ENCODE assay signal across 22 mouse cellular contexts in genomic region chr11:108118221-108118620, GRCm38 (mm10).
DNase-seq lines count a peak whose midpoint lies in the region; ATAC-seq and TF ChIP-seq lines count a peak whose summit lies in the region.
"Had no signal": no experiment of that assay in that cellular context is flagged by ENCODE, and none has a peak within 500 bp of the region (broad histone marks: within the 10 kb centered on the region; RNA-seq: fewer than 3 reads in every experiment).

No protein-coding gene starts in this region.

- H3K27ac ChIP-seq in heart, embryonic 13.5 days (replicated peaks): peak overlapping the region; percentile 40; the same call in 1 of the 2 replicates
- H3K27ac ChIP-seq in heart, embryonic 16.5 days (ENCODE audit: low read length): peak overlapping the region; percentile 65
- no peak overlapping the region for H3K27ac ChIP-seq in lung, postnatal 0 days (ENCODE audit: low read length)
- H3K27ac ChIP-seq: embryonic facial prominence, embryonic 12.5 days; embryonic facial prominence, embryonic 15.5 days; gastrocnemius, adult 2 months; heart, adult 2 months; hindbrain, embryonic 14.5 days; hindbrain, postnatal 0 days had no signal

- no peak for TF ChIP-seq POLR2A in lung, adult 2 months (IDR thresholded peaks at IDR 0.05; ENCODE audit: borderline replicate concordance, extremely low read depth, low read depth, low read length)

- H3K9me3 ChIP-seq in heart, embryonic 13.5 days: no peaks in the 10 kb centered on the region
- no peaks in the 10 kb centered on the region for H3K9me3 ChIP-seq in heart, embryonic 16.5 days (replicated peaks; ENCODE audit: control insufficient read depth, low read length)
- no peaks in the 10 kb centered on the region for H3K9me3 ChIP-seq in lung, postnatal 0 days (ENCODE audit: low read length)
- H3K9me3 ChIP-seq: embryonic facial prominence, embryonic 12.5 days; embryonic facial prominence, embryonic 15.5 days had no signal

- 0 out of 2 replicates have a peak, but pooled peaks have one; percentile 61 for TF ChIP-seq EP300 in lung, postnatal 0 days (IDR thresholded peaks at IDR 0.05)

- no peak for DNase-seq in heart, postnatal 25 days (ENCODE audit: low spot score)
- no peak for DNase-seq in heart, adult 9 months (ENCODE audit: low spot score in 2 of 2)
- DNase-seq in lung, postnatal 0 days (ENCODE audit: low spot score): peak; percentile 51
- DNase-seq in lung, adult 2 months: no peak
- DNase-seq: adrenal gland, adult 2 months; adrenal gland, postnatal 14 days; forebrain, postnatal 0 days; gastrocnemius, adult 2 months; gastrocnemius, postnatal 14 days; heart, adult 2 months; heart, postnatal 4 days; kidney, adult 18-20 months had no signal

- no peaks in the 10 kb centered on the region for H3K36me3 ChIP-seq in heart, embryonic 13.5 days
- H3K36me3 ChIP-seq in heart, embryonic 16.5 days (ENCODE audit: control insufficient read depth, insufficient read depth): no peaks in the 10 kb centered on the region
- no peaks in the 10 kb centered on the region for H3K36me3 ChIP-seq in lung, postnatal 0 days (ENCODE audit: insufficient read depth, low read length)
- H3K36me3 ChIP-seq: embryonic facial prominence, embryonic 12.5 days; embryonic facial prominence, embryonic 15.5 days had no signal

- no peak for TF ChIP-seq CTCF in lung, postnatal 0 days (IDR thresholded peaks at IDR 0.05)
- TF ChIP-seq CTCF in lung, adult 2 months (IDR thresholded peaks at IDR 0.05; ENCODE audit: insufficient read depth, low read length): no peak

- H3K27me3 ChIP-seq in heart, embryonic 13.5 days (replicated peaks): no peaks in the 10 kb centered on the region
- H3K27me3 ChIP-seq in heart, embryonic 16.5 days (ENCODE audit: control insufficient read depth, insufficient read depth, low read length): no peaks in the 10 kb centered on the region
- H3K27me3 ChIP-seq in lung, postnatal 0 days (replicated peaks; ENCODE audit: insufficient read depth, low read length): no peaks in the 10 kb centered on the region
- H3K27me3 ChIP-seq: embryonic facial prominence, embryonic 12.5 days; embryonic facial prominence, embryonic 15.5 days had no signal

- H3K4me2 ChIP-seq in heart, embryonic 13.5 days: no peak overlapping the region
- H3K4me2 ChIP-seq in heart, embryonic 16.5 days (ENCODE audit: low read depth, low read length): no peak overlapping the region
- no peak overlapping the region for H3K4me2 ChIP-seq in lung, postnatal 0 days (replicated peaks; ENCODE audit: low read depth, low read length)
- H3K4me2 ChIP-seq: embryonic facial prominence, embryonic 12.5 days; embryonic facial prominence, embryonic 15.5 days; hindbrain, embryonic 14.5 days had no signal

- H3K9ac ChIP-seq in heart, embryonic 13.5 days: no peak overlapping the region
- H3K9ac ChIP-seq in heart, embryonic 16.5 days (ENCODE audit: low read length): no peak overlapping the region
- no peak overlapping the region for H3K9ac ChIP-seq in lung, postnatal 0 days (replicated peaks; ENCODE audit: low read depth)
- H3K9ac ChIP-seq: embryonic facial prominence, embryonic 12.5 days; embryonic facial prominence, embryonic 15.5 days; forebrain, postnatal 0 days; hindbrain, embryonic 14.5 days had no signal

- no peak overlapping the region for H3K4me3 ChIP-seq in heart, embryonic 13.5 days
- H3K4me3 ChIP-seq in heart, embryonic 16.5 days (ENCODE audit: low read length): no peak overlapping the region
- H3K4me3 ChIP-seq in lung, postnatal 0 days (ENCODE audit: low read depth, low read length): no peak overlapping the region
- no peak overlapping the region for H3K4me3 ChIP-seq in lung, adult 2 months (replicated peaks; ENCODE audit: extremely low read depth, low read depth, low read length)
- H3K4me3 ChIP-seq: embryonic facial prominence, embryonic 12.5 days; embryonic facial prominence, embryonic 15.5 days; gastrocnemius, adult 2 months; heart, adult 2 months had no signal

- WGBS in heart, embryonic 13.5 days: 87% methylated on average over 5 of the region's 5 CpGs
- 91% methylated on average over 5 of the region's 5 CpGs for WGBS in heart, embryonic 16.5 days
- WGBS in lung, postnatal 0 days: 66% methylated on average over 5 of the region's 5 CpGs
- WGBS in lung, adult 2 months: 73% methylated on average over 5 of the region's 5 CpGs

- intact Hi-C loops in heart, postnatal 25 days (cut with DNase I): no loop called here

- no peak for ATAC-seq in heart, embryonic 13.5 days (ENCODE audit: extremely low read depth, insufficient number of reproducible peaks, low FRiP score, low TSS enrichment)
- no peak for ATAC-seq in heart, embryonic 16.5 days (replicated peaks; ENCODE audit: extremely low read depth, insufficient read depth, low FRiP score)
- ATAC-seq in lung, postnatal 0 days: peak; percentile 69
- ATAC-seq: CD4-positive, CD25-positive, alpha-beta regulatory T cell, adult 4 months; forebrain, embryonic 14.5 days; forebrain, postnatal 0 days; hindbrain, postnatal 0 days; inflammation-experienced regulatory T-cells, adult 6 months; intestine, embryonic 16.5 days had no signal

- H3K4me1 ChIP-seq in heart, embryonic 13.5 days: peaks cover 36% of the 10 kb centered on the region
- H3K4me1 ChIP-seq in heart, embryonic 16.5 days (ENCODE audit: control insufficient read depth, insufficient read depth, low read length): peaks cover 19% of the 10 kb centered on the region
- no peaks in the 10 kb centered on the region for H3K4me1 ChIP-seq in lung, postnatal 0 days (ENCODE audit: insufficient read depth, low read depth, low read length)
- H3K4me1 ChIP-seq in lung, adult 2 months (ENCODE audit: control insufficient read depth, insufficient read depth, low read length): peaks cover 4% of the 10 kb centered on the region; the same call in 1 of the 2 replicates
- H3K4me1 ChIP-seq: embryonic facial prominence, embryonic 12.5 days had no signal
